Mouse (Mus musculus) CH12.LX (cell line): ENCODE measurements around the gene Slc1a6. TPM values are rescaled to one million over a fixed set of nuclear protein-coding genes. Genes with fewer than 3 reads are reported as not detected.

Experiments
- DNase-seq: peaks from one replicate; pipeline ENCODE4 v3.0.0-alpha.2; 2013; ENCODE audit errors: extremely low read depth
- H3K27ac ChIP-seq: 2 replicates; pipeline ENCODE4 v1.5.1; 2012; ENCODE audit warnings: low read depth, mild to moderate bottlenecking, control low read depth, moderate library complexity; ENCODE audit not compliant: insufficient read depth
- H3K27me3 ChIP-seq: replicated peaks from 2 replicates; pipeline ENCODE3; 2012; ENCODE audit warnings: inconsistent platforms
- H3K36me3 ChIP-seq, 2 experiments: replicated peaks in 1 of 2; 2 replicates each; pipeline versions ENCODE3 to v1.6.1; 2012; ENCODE audit warnings: inconsistent platforms in 1 of 2, low read length in 1 of 2, mild to moderate bottlenecking in 1 of 2, mixed read lengths in 1 of 2, moderate library complexity in 1 of 2; ENCODE audit not compliant: control insufficient read depth in 1 of 2, insufficient read depth in 1 of 2
- H3K4me1 ChIP-seq, 2 experiments: 2 replicates each; pipeline ENCODE4 v1.6.1; 2012; ENCODE audit warnings: inconsistent platforms in 1 of 2, moderate library complexity in 1 of 2; ENCODE audit not compliant: insufficient read depth in 2 of 2, control insufficient read depth in 1 of 2
- H3K4me2 ChIP-seq: 2 replicates; pipeline ENCODE4 v1.6.1; 2012; ENCODE audit warnings: low read depth, mild to moderate bottlenecking, control low read depth; ENCODE audit not compliant: poor library complexity, insufficient read depth, severe bottlenecking
- H3K4me3 ChIP-seq, 3 experiments: fragments of 150-350 bp in 1 of 3; sonication (generic) in 1 of 3; replicated peaks in 1 of 3; 2 replicates each; pipeline versions ENCODE3 to v1.5.1; 2011 to 2012; ENCODE audit warnings: low read depth in 2 of 3, low read length in 2 of 3, mild to moderate bottlenecking in 2 of 3, moderate library complexity in 2 of 3, control low read depth in 1 of 3, improper control_type of control experiment in 1 of 3, inconsistent platforms in 1 of 3, mixed read lengths in 1 of 3; ENCODE audit not compliant: poor library complexity in 1 of 3
- H3K79me2 ChIP-seq: replicated peaks from 2 replicates; pipeline ENCODE4 v1.6.1; 2012; ENCODE audit warnings: mild to moderate bottlenecking, moderate library complexity; ENCODE audit not compliant: control insufficient read depth, poor library complexity, insufficient read depth, severe bottlenecking; ENCODE audit errors: extremely low read depth
- H3K9ac ChIP-seq: 2 replicates; pipeline ENCODE4 v1.6.1; 2012; ENCODE audit warnings: low read depth, mild to moderate bottlenecking, control low read depth, moderate library complexity; ENCODE audit not compliant: insufficient read depth
- H3K9me3 ChIP-seq: replicated peaks from 2 replicates; pipeline ENCODE3; 2012; ENCODE audit warnings: low read length, inconsistent platforms, mixed read lengths
- CHD2 ChIP-seq: IDR thresholded peaks from 2 replicates; pipeline ENCODE4 v1.6.1; 2011; ENCODE audit warnings: low read length, improper control_type of control experiment
- E2F4 ChIP-seq: IDR thresholded peaks from 2 replicates; pipeline ENCODE4 v1.6.1; 2011; ENCODE audit warnings: low read depth, low read length, improper control_type of control experiment; ENCODE audit not compliant: insufficient replicate concordance
- ELF1 ChIP-seq: IDR thresholded peaks from 2 replicates; pipeline ENCODE4 v1.6.1; 2014; ENCODE audit warnings: low read depth, mild to moderate bottlenecking, inconsistent platforms, low read length, improper control_type of control experiment
- GABPA ChIP-seq: IDR thresholded peaks from 2 replicates; pipeline ENCODE4 v1.6.1; 2012; ENCODE audit warnings: low read depth, low read length, improper control_type of control experiment, inconsistent platforms; ENCODE audit not compliant: insufficient replicate concordance
- IRF4 ChIP-seq: IDR thresholded peaks from 2 replicates; pipeline ENCODE4 v1.6.1; 2014; ENCODE audit warnings: low read depth, mild to moderate bottlenecking, inconsistent platforms, low read length, improper control_type of control experiment
- MAFK ChIP-seq: IDR thresholded peaks from 2 replicates; pipeline ENCODE4 v1.6.1; 2011; ENCODE audit warnings: low read length, improper control_type of control experiment; ENCODE audit not compliant: insufficient replicate concordance
- MAX ChIP-seq: IDR thresholded peaks from 2 replicates; pipeline ENCODE4 v1.6.1; 2011; ENCODE audit warnings: low read length, improper control_type of control experiment
- MAZ ChIP-seq: IDR thresholded peaks from 2 replicates; pipeline ENCODE4 v1.6.1; 2012; ENCODE audit warnings: low read depth, mild to moderate bottlenecking, inconsistent platforms, low read length, improper control_type of control experiment, moderate library complexity
- NRF1 ChIP-seq: IDR thresholded peaks from 2 replicates; pipeline ENCODE4 v1.6.1; 2014; ENCODE audit warnings: low read depth, mild to moderate bottlenecking, inconsistent platforms, low read length, improper control_type of control experiment, moderate library complexity
- RCOR1 ChIP-seq: conservative IDR thresholded peaks from 2 replicates; pipeline ENCODE4 v1.6.1; 2012; ENCODE audit warnings: low read depth, mild to moderate bottlenecking, inconsistent platforms, low read length, improper control_type of control experiment
- TBP ChIP-seq: conservative IDR thresholded peaks from 2 replicates; pipeline ENCODE4 v1.6.1; 2011; ENCODE audit warnings: low read depth, low read length, improper control_type of control experiment
- USF1 ChIP-seq: IDR thresholded peaks from 2 replicates; pipeline ENCODE4 v1.6.1; 2014; ENCODE audit warnings: low read depth, mild to moderate bottlenecking, inconsistent platforms, low read length, improper control_type of control experiment
- USF2 ChIP-seq: conservative IDR thresholded peaks from 2 replicates; pipeline ENCODE4 v1.6.1; 2011; ENCODE audit warnings: low read depth, low read length, improper control_type of control experiment
- ZKSCAN1 ChIP-seq: IDR thresholded peaks from 2 replicates; pipeline ENCODE4 v1.6.1; 2012; ENCODE audit warnings: low read depth, inconsistent platforms, low read length, improper control_type of control experiment, borderline replicate concordance
- dilution Hi-C: fragments of 300-500 bp; cut with MboI; formaldehyde crosslinking; loops from 2 replicates; pipeline ENCODE4 v1.14.3; 2020; ENCODE audit warnings: low sequenced_read_pairs; ENCODE audit not compliant: extremely low pct_unique_long_range_greater_than_20kb, extremely low pct_ligation_motif_present
- in situ Hi-C: fragments of 300-500 bp; cut with MboI; formaldehyde crosslinking; loops from 3 replicates; pipeline ENCODE4 v1.14.3; 2019; ENCODE audit warnings: low sequenced_read_pairs, low pct_ligation_motif_present, low pct_unique_long_range_greater_than_20kb, mixed read lengths
- polyA plus RNA-seq: library from polyadenylated mRNA; unstranded; fragments of >175 nt; gene quantifications from 2 replicates; pipeline ENCODE4 v1.2.1, GENCODE M21; 2012; ENCODE audit warnings: low read depth; ENCODE audit not compliant: insufficient read length
- total RNA-seq, 2 experiments: library from RNA; depleted of rRNA; stranded (reverse); fragments of 300-350 nt in 1 of 2; fragments of >200 nt in 1 of 2; gene quantifications; 2 replicates each; pipeline ENCODE4 v1.2.3; 2012 to 2014

Slc1a6 gene
- total RNA-seq (2012; rRNA removed) = 0.04 TPM in 1 of 2 replicates, not detected in the other
- total RNA-seq (2014; rRNA removed) = not detected in 2 replicates
- not detected in 2 replicates for polyA plus RNA-seq

DNA sequence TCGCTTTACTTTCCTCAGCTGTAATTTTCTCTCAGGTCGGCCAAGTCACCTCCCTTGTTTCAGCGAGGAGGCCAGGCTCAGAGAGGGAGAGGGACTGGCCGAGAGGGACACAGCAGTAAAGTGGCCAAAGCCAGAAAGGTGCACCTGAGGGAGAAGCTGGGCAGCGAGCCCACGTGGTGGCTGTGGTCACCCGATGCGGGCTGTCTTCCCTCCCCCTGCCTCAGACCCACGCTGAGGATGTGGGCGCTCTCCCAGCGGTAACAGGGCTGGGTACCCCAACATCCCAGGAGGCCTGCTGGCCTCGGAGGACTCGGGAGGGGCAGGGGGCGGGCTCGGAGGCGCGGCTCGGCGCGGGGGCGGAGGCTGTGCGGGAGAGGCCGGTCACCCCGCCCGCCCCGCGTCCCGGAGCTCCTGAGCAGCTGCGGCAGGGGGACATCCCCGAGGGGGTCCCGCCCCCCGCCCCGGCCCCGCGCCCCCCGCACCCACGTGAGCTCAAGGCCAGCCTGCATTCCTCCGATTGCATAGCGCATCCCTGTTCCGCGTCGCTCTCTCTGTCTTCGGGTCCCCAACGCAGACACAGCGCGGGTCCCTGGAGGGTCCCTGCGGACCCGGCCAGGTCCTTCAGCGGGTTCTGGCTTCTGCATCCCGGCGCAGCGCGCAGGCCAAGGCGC is at the start of gene Slc1a6:
TSS of gene Slc1a6 (plus strand) at position 516 of the 671 bp plus-strand sequence.
- dilution Hi-C loops = no loop called here

GRCm38 (mm10) chr10:78739821-78740220 is 40.5 kb upstream of the Slc1a6 start:
- TF ChIP-seq MAZ = no peak
- TF ChIP-seq RCOR1 = no peak
- no peak for TF ChIP-seq MAFK
- no peak for TF ChIP-seq TBP
- no peak for TF ChIP-seq MAX
- TF ChIP-seq USF2 = no peak
- no peak for TF ChIP-seq GABPA
- TF ChIP-seq CHD2 = no peak
- no peak for TF ChIP-seq ZKSCAN1
- no peak for TF ChIP-seq USF1
- no peak for TF ChIP-seq E2F4
- TF ChIP-seq IRF4 = no peak
- TF ChIP-seq ELF1 = no peak
- no peak overlapping the region for H3K27ac ChIP-seq

More for the DNA sequence above, at the start of gene Slc1a6:
- H3K79me2 ChIP-seq = no peaks in the 10 kb centered on the region
- peaks cover 3% of the 10 kb centered on the region for H3K27me3 ChIP-seq
- TF ChIP-seq USF1 (no peak), ELF1 (no peak), NRF1 (no peak), MAZ (no peak), CHD2 (no peak), GABPA (no peak), E2F4 (no peak)
- H3K9me3 ChIP-seq = no peaks in the 10 kb centered on the region
- H3K4me3 ChIP-seq = peak within 1 kb of the TSS in 1 of 3 experiments; percentile 3
- H3K36me3 ChIP-seq = no peaks in the 10 kb centered on the region
- DNase-seq = no peak
- peak within 1 kb of the TSS; percentile 1; the same call in 1 of the 2 replicates for H3K4me2 ChIP-seq
- in situ Hi-C loops = loop anchor here (10.0 kb wide), 1 partner anchor 345 kb away; no protein-coding TSS in a partner anchor
- no peak within 1 kb of the TSS for H3K9ac ChIP-seq
- H3K4me1 ChIP-seq = no peaks in the 10 kb centered on the region
- H3K27ac ChIP-seq = no peak within 1 kb of the TSS

More at GRCm38 (mm10) chr10:78739821-78740220, 40.5 kb upstream of the Slc1a6 start:
- Histone ChIP-seq H3K9me3 (no peaks in the 10 kb centered on the region), H3K27me3 (peaks cover 25% of the 10 kb centered on the region), H3K4me2 (no peak overlapping the region), H3K4me1 (no peaks in the 10 kb centered on the region), H3K79me2 (no peaks in the 10 kb centered on the region), H3K9ac (no peak overlapping the region), H3K36me3 (no peaks in the 10 kb centered on the region), H3K4me3 (no peak overlapping the region)
- dilution Hi-C loops = no loop called here
- DNase-seq = no peak
- in situ Hi-C loops = no loop called here
